In the genomic region with DNA sequence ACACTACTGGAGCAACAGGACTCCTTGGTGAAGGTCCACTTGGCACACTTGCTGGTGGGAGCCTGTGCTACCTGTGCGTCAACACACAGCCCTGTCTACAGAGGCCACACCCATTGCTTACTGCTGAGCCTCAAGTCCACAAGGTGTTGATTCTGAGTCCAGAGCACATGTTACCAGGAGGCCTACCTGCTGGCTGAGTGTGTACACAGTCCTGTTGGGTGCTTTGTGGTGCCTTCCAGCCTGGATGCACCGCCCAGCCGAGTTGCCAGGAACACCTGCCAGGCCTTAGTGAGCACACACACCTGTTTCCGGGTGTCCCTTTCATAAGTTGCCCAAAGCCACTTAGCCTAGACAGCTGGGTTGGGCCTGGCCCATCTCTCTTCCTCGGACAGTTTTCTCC, we compare ENCODE assay signal across 11 mouse cellular contexts.
"Had no signal": no experiment of that assay in that cellular context is flagged by ENCODE, and none has a peak within 500 bp of the region (broad histone marks: within the 10 kb centered on the region; RNA-seq: fewer than 3 reads in every experiment).

No protein-coding gene starts in this region.

- H3K9ac ChIP-seq: hindbrain, embryonic 15.5 days; limb, embryonic 13.5 days; liver, embryonic 14.5 days; lung, embryonic 14.5 days; midbrain, embryonic 13.5 days; neural tube, embryonic 12.5 days had no signal

- DNase-seq: kidney, adult 18-20 months; kidney, postnatal 10 days; kidney, postnatal 4 days; left cerebral cortex, postnatal 4 days; lung, embryonic 14.5 days; right cerebral cortex, postnatal 14 days had no signal

- H3K4me2 ChIP-seq: hindbrain, embryonic 15.5 days; limb, embryonic 13.5 days; lung, embryonic 14.5 days; midbrain, embryonic 13.5 days; neural tube, embryonic 12.5 days had no signal

- H3K4me1 ChIP-seq: hindbrain, embryonic 15.5 days; limb, embryonic 13.5 days; midbrain, embryonic 13.5 days; neural tube, embryonic 12.5 days had no signal

- H3K4me3 ChIP-seq: hindbrain, embryonic 15.5 days; limb, embryonic 13.5 days; midbrain, embryonic 13.5 days; neural tube, embryonic 12.5 days had no signal

- ATAC-seq: midbrain, embryonic 13.5 days had no signal

- H3K9me3 ChIP-seq: hindbrain, embryonic 15.5 days; limb, embryonic 13.5 days; midbrain, embryonic 13.5 days; neural tube, embryonic 12.5 days had no signal

- H3K27me3 ChIP-seq: hindbrain, embryonic 15.5 days; limb, embryonic 13.5 days; midbrain, embryonic 13.5 days; neural tube, embryonic 12.5 days had no signal

- H3K27ac ChIP-seq: hindbrain, embryonic 15.5 days; limb, embryonic 13.5 days; liver, embryonic 14.5 days; midbrain, embryonic 13.5 days; neural tube, embryonic 12.5 days had no signal
